8 mouse cellular contexts compared by ENCODE assay signal in the genomic region with DNA sequence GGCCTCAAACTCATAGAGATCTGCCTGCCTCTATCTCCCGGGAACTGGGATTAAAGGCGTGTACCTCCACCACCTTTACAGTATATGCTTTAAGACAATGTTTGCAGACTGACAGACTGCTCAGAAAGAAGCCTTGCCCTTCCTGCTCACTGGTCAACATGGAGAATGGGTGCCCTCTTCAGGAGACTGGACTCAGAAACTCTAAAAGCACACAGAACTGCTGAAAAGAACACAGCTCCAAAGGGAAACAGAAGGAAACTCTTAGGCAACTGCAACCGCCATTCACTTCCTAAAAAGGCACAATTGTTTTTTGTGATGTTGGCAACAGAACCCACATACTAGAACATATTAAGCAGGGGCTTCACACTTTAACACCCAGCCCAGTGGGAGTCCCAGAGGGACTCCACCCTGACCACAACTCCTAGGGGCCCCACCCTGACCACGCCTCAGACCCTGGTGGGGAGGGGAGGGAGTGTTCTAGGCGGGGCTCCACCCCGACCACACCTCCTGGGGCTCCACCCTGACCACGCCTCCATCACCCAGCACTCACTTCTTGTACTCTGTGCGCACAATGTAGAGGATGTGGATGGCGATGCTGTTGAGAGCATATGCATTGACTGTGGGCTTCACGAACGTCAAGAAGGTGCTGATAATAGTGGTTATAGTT. TPM values are rescaled to one million over a fixed set of nuclear protein-coding genes. Genes with fewer than 3 reads are reported as not detected.
DNase-seq lines count a peak whose midpoint lies in the region; ATAC-seq and TF ChIP-seq lines count a peak whose summit lies in the region.

No protein-coding gene starts in this region.

- no peaks in the 10 kb centered on the region for H3K36me3 ChIP-seq in kidney, embryonic 14.5 days (ENCODE audit: control insufficient read depth, insufficient read depth, low read length)
- no peaks in the 10 kb centered on the region for H3K36me3 ChIP-seq in liver, embryonic 14.5 days (replicated peaks; ENCODE audit: control insufficient read depth, insufficient read depth, low read depth)

- no peaks in the 10 kb centered on the region for H3K4me1 ChIP-seq in kidney, embryonic 14.5 days (ENCODE audit: control insufficient read depth, insufficient read depth, low read length)
- peaks cover 2% of the 10 kb centered on the region; the same call in 1 of the 2 replicates for H3K4me1 ChIP-seq in bone marrow, adult 2 months (ENCODE audit: control insufficient read depth, insufficient read depth, low read length)
- H3K4me1 ChIP-seq in liver, embryonic 14.5 days (replicated peaks; ENCODE audit: control insufficient read depth in 2 of 2, insufficient read depth in 2 of 2, low read length in 1 of 2) = peaks cover 13 to 18% of the 10 kb centered on the region in 2 experiments

- H3K9ac ChIP-seq in kidney, embryonic 14.5 days (ENCODE audit: low read depth, low read length) = no peak overlapping the region
- no peak overlapping the region for H3K9ac ChIP-seq in liver, embryonic 14.5 days (replicated peaks)

- WGBS in kidney, embryonic 14.5 days = 33% methylated on average over 11 of the region's 11 CpGs
- WGBS in bone marrow, adult 2 months = 4% methylated on average over 11 of the region's 11 CpGs
- 8% methylated on average over 11 of the region's 11 CpGs for WGBS in liver, embryonic 14.5 days (ENCODE audit: insufficient replicate concordance)

- TF ChIP-seq POLR2A in bone marrow, adult 2 months (IDR thresholded peaks at IDR 0.05; ENCODE audit: borderline replicate concordance, control insufficient read depth, low read depth, low read length) = no peak

- H3K27me3 ChIP-seq in kidney, embryonic 14.5 days (ENCODE audit: control insufficient read depth, insufficient read depth, low read length) = no peaks in the 10 kb centered on the region
- no peaks in the 10 kb centered on the region for H3K27me3 ChIP-seq in liver, embryonic 14.5 days (ENCODE audit: control insufficient read depth, insufficient read depth, low read length)

- H3K4me3 ChIP-seq in kidney, embryonic 14.5 days (ENCODE audit: low read length) = no peak overlapping the region
- H3K4me3 ChIP-seq in bone marrow, adult 2 months (replicated peaks; ENCODE audit: control insufficient read depth, low read depth, low read length) = no peak overlapping the region
- no peak overlapping the region for H3K4me3 ChIP-seq in liver, embryonic 14.5 days (ENCODE audit: insufficient read depth in 1 of 2, low read depth in 2 of 2, low read length in 2 of 2)

- no peak overlapping the region for H3K4me2 ChIP-seq in kidney, embryonic 14.5 days (replicated peaks; ENCODE audit: low read depth, low read length)
- peak overlapping the region; percentile 41 for H3K4me2 ChIP-seq in liver, embryonic 14.5 days (ENCODE audit: low read depth)

- H3K27ac ChIP-seq in kidney, embryonic 14.5 days (ENCODE audit: low read depth, low read length) = no peak overlapping the region
- peak overlapping the region; percentile 23; the same call in 1 of the 2 replicates for H3K27ac ChIP-seq in bone marrow, adult 2 months (ENCODE audit: control insufficient read depth, insufficient read depth, low read depth, low read length, poor library complexity)
- peak overlapping the region; percentile 12; the same call in 1 of the 2 replicates for H3K27ac ChIP-seq in liver, embryonic 14.5 days

- TF ChIP-seq CTCF in bone marrow, adult 2 months (IDR thresholded peaks at IDR 0.05; ENCODE audit: control insufficient read depth, insufficient read depth, low read length) = 0 out of 2 replicates have a peak, but pooled peaks have one; percentile 4
- TF ChIP-seq CTCF in liver, embryonic 14.5 days (IDR thresholded peaks at IDR 0.05; ENCODE audit: low read depth) = no peak

- DNase-seq in kidney, postnatal 14 days = no peak
- peak; percentile 59 to 68 (median 67) for DNase-seq in liver, embryonic 14.5 days (ENCODE audit: low read depth in 3 of 3, low spot score in 3 of 3)
- DNase-seq in spleen, postnatal 36 days (ENCODE audit: low spot score in 2 of 2) = peak; percentile 83 to 84
- no peak for DNase-seq in right cerebral cortex, postnatal 25 days
- no peak for DNase-seq in right cerebral cortex, adult 18-20 months
- DNase-seq in cerebellum, adult 9-11 months = no peak

- no peak for TF ChIP-seq EP300 in liver, embryonic 14.5 days (IDR thresholded peaks at IDR 0.05; ENCODE audit: low read depth)

- peaks cover 2% of the 10 kb centered on the region; the same call in 1 of the 2 replicates for H3K9me3 ChIP-seq in kidney, embryonic 14.5 days (ENCODE audit: control insufficient read depth, low read length)
- H3K9me3 ChIP-seq in liver, embryonic 14.5 days (ENCODE audit: control insufficient read depth, low read length) = no peaks in the 10 kb centered on the region

- peak; percentile 66; the same call in 1 of the 2 replicates for ATAC-seq in kidney, embryonic 14.5 days (ENCODE audit: low FRiP score, low TSS enrichment)
- ATAC-seq in liver, embryonic 14.5 days (ENCODE audit: insufficient read depth) = peak; percentile 98

RNA-seq across cellular contexts. Expression of a gene that starts 22.7 kb away (rescaled TPM):
- polyA plus RNA-seq in kidney, embryonic 14.5 days (2014; fragmentation: Nextera tagmentation; extraction: Ambion mirVana) = 35.5 and 35.8 TPM in 2 replicates
- polyA plus RNA-seq in bone marrow, adult 2 months (2011; ENCODE audit: insufficient read depth, insufficient read length, low replicate concordance, missing spikeins) = 12.1 and 17.3 TPM in 2 replicates
- 12.0 and 13.7 TPM in 2 replicates for polyA plus RNA-seq in liver, embryonic 14.5 days (2012; rRNA removed)
- 3.7 and 4.8 TPM in 2 replicates for polyA plus RNA-seq in liver, embryonic 14.5 days (2014; fragmentation: Nextera tagmentation; extraction: Ambion mirVana)

RNA-seq across cellular contexts. Expression of a gene that starts 24.0 kb away (rescaled TPM):
- not detected in 2 replicates for polyA plus RNA-seq in kidney, embryonic 14.5 days (2014; fragmentation: Nextera tagmentation; extraction: Ambion mirVana)
- polyA plus RNA-seq in bone marrow, adult 2 months (2011; ENCODE audit: insufficient read depth, insufficient read length, low replicate concordance, missing spikeins) = not detected in 2 replicates
- not detected in 2 replicates for polyA plus RNA-seq in liver, embryonic 14.5 days (2012; rRNA removed)
- polyA plus RNA-seq in liver, embryonic 14.5 days (2014; fragmentation: Nextera tagmentation; extraction: Ambion mirVana) = not detected in 2 replicates

RNA-seq across cellular contexts. Expression of a gene that starts 32.2 kb away (rescaled TPM):
- polyA plus RNA-seq in kidney, embryonic 14.5 days (2014; fragmentation: Nextera tagmentation; extraction: Ambion mirVana) = 173 and 206 TPM in 2 replicates
- 23.7 and 43.4 TPM in 2 replicates for polyA plus RNA-seq in bone marrow, adult 2 months (2011; ENCODE audit: insufficient read depth, insufficient read length, low replicate concordance, missing spikeins)
- polyA plus RNA-seq in liver, embryonic 14.5 days (2012; rRNA removed) = 63.9 and 71.2 TPM in 2 replicates
- 79.3 and 81.0 TPM in 2 replicates for polyA plus RNA-seq in liver, embryonic 14.5 days (2014; fragmentation: Nextera tagmentation; extraction: Ambion mirVana)

RNA-seq across cellular contexts. Expression of a gene that starts 39.2 kb away (rescaled TPM):
- polyA plus RNA-seq in kidney, embryonic 14.5 days (2014; fragmentation: Nextera tagmentation; extraction: Ambion mirVana) = 54.8 and 55.8 TPM in 2 replicates
- polyA plus RNA-seq in bone marrow, adult 2 months (2011; ENCODE audit: insufficient read depth, insufficient read length, low replicate concordance, missing spikeins) = 4.4 and 11.1 TPM in 2 replicates
- polyA plus RNA-seq in liver, embryonic 14.5 days (2012; rRNA removed) = 12.0 and 12.1 TPM in 2 replicates
- 15.4 and 19.4 TPM in 2 replicates for polyA plus RNA-seq in liver, embryonic 14.5 days (2014; fragmentation: Nextera tagmentation; extraction: Ambion mirVana)

RNA-seq across cellular contexts. Expression of a gene that starts 41.9 kb away (rescaled TPM):
- polyA plus RNA-seq in kidney, embryonic 14.5 days (2014; fragmentation: Nextera tagmentation; extraction: Ambion mirVana) = 1.4 TPM in 1 of 2 replicates, not detected in the other
- not detected in 2 replicates for polyA plus RNA-seq in bone marrow, adult 2 months (2011; ENCODE audit: insufficient read depth, insufficient read length, low replicate concordance, missing spikeins)
- polyA plus RNA-seq in liver, embryonic 14.5 days (2012; rRNA removed) = not detected in 2 replicates
- not detected in 2 replicates for polyA plus RNA-seq in liver, embryonic 14.5 days (2014; fragmentation: Nextera tagmentation; extraction: Ambion mirVana)

Comparison
In these comparisons a context has a peak if more than half of its experiments do, and no peak if none do; other contexts are left out.
1. DNase-seq: peak in liver, embryonic 14.5 days (3 of 3) and spleen, postnatal 36 days (2 of 2); none in kidney, postnatal 14 days (single experiment), right cerebral cortex, postnatal 25 days (single experiment), right cerebral cortex, adult 18-20 months (single experiment) and cerebellum, adult 9-11 months (single experiment).